Mouse (Mus musculus): ENCODE data around the gene Sphk1. TPM values are rescaled to one million over a fixed set of nuclear protein-coding genes. Genes with fewer than 3 reads are reported as not detected.

Gene Sphk1
- total RNA-seq, 2 experiments from 2014 or later: 2.2 TPM

- no peak for DNase-seq (ENCODE audit: low spot score in 2 of 2)
These were observed 42.2 kb downstream of the Sphk1 start for GRCm38 (mm10) chr11:116572756-116573543.

- no peak for DNase-seq (ENCODE audit: low spot score in 2 of 2)
These were observed 43.8 kb downstream of the Sphk1 start for GRCm38 (mm10) chr11:116574486-116574885.

- no peak for DNase-seq (ENCODE audit: low spot score in 2 of 2)
These were observed 44.3 kb downstream of the Sphk1 start for GRCm38 (mm10) chr11:116574982-116575381.

- no peak for DNase-seq (ENCODE audit: low spot score in 2 of 2)
These were observed 44.7 kb downstream of the Sphk1 start for GRCm38 (mm10) chr11:116575396-116575795.

- no peak for DNase-seq (ENCODE audit: low spot score in 2 of 2)
These were observed 48.6 kb downstream of the Sphk1 start for GRCm38 (mm10) chr11:116579280-116579679.

- no peak for DNase-seq (ENCODE audit: low spot score in 2 of 2)
These were observed 49.4 kb downstream of the Sphk1 start for GRCm38 (mm10) chr11:116580031-116580652.

- peak in 1 of 2 experiments; percentile 52 for DNase-seq (ENCODE audit: low spot score in 2 of 2)
These were observed 50.1 kb downstream of the Sphk1 start for GRCm38 (mm10) chr11:116580711-116581375.

- peak; percentile 80 to 84 for DNase-seq (ENCODE audit: low spot score in 2 of 2)
These were observed 50.7 kb downstream of the Sphk1 start, which contains the start of gene Ube2o for GRCm38 (mm10) chr11:116581376-116581814. Gene Ube2o, minus strand, starts transcription at chr11:116581447.

- no peak for DNase-seq (ENCODE audit: low spot score in 2 of 2)
These were observed 55.0 kb downstream of the Sphk1 start for GRCm38 (mm10) chr11:116585682-116586081.

Other genes starting within 250 kb of the Sphk1 start
- gene Galr2, start 250.0 kb upstream of the Sphk1 start, total RNA-seq (2021): not detected
- gene Exoc7, start 223.7 kb upstream of the Sphk1 start, total RNA-seq (2021): 10 to 100 TPM; 76.5 to 77.8 TPM
- gene Foxj1, start 195.5 kb upstream of the Sphk1 start, total RNA-seq (2021): 10 to 100 TPM in 1 of 2 experiments, 1 to 10 TPM in 1; 6.9 to 13.4 TPM
- 100 to 1,000 TPM; 236 to 242 TPM for gene Rnf157, start 117.9 kb upstream of the Sphk1 start, total RNA-seq (2021)
- gene Ubald2, start 96.8 kb upstream of the Sphk1 start, total RNA-seq (2021): 10 to 100 TPM; 38.7 to 41.4 TPM
- under 1 TPM in 1 of 2 experiments, not detected in 1; 0.07 TPM for gene Qrich2, start 64.7 kb upstream of the Sphk1 start, total RNA-seq (2021)
- gene Prpsap1, start 36.7 kb upstream of the Sphk1 start, total RNA-seq (2021): 10 to 100 TPM; 86.1 to 90.6 TPM
- 100 to 1,000 TPM; 104 to 108 TPM for gene Ube2o, start 50.5 kb downstream of the Sphk1 start, total RNA-seq (2021)
- gene Aanat, start 55.5 kb downstream of the Sphk1 start, total RNA-seq (2021): under 1 TPM; 0.39 to 0.76 TPM
- 1 to 10 TPM; 1.6 to 1.7 TPM for gene Rhbdf2, start 96.1 kb downstream of the Sphk1 start, total RNA-seq (2021)
- 1 to 10 TPM; 4.6 to 5.0 TPM for gene Prcd, start 122.6 kb downstream of the Sphk1 start, total RNA-seq (2021)
- gene Cygb, start 123.4 kb downstream of the Sphk1 start, total RNA-seq (2021): 10 to 100 TPM; 48.9 to 52.1 TPM
- not detected for gene St6galnac1, start 244.6 kb downstream of the Sphk1 start, total RNA-seq (2021)

Data from layer of hippocampus, postnatal 14 days (tissue).